In the genomic region with DNA sequence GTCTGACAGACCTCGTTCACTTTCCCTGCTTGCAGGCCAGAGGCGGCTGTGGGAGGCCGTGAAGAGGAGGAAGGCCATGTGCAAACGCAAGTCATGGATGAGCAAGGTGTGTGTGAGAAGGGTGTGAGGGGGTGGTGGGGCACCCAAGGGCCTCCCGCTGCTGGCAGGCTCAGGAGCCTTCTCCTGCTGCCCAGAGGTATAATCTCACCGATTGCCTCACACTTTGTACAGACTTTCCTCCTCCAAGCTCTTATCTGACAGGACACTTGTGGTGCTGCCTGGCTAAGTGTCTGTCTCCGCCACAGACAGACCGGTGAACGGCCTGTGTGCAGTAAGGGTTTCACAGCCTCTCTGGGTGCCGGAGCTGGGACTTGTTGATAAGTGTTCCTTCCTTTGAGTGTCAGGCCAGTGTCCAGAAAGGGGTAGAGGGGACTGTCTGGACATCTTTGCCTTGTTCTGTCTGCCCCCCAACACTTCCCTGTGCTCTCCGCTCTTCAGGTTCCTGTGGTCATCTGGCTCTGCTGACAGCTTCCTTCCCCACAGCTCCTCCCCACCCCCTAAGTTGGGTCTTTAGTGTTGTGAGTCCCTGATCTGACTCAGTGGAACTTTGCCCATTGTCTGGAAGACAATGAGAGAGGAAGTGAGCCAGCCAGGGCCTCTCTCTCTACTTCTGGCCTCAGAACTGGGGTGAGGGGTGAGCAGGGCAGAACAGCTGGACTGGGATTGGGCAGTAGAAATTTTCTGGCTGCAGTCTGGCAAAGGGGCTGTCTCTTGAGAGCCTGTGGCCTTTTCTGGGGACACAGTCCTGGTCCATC, we compare ENCODE assay signal across 8 mouse cellular contexts. TPM values are rescaled to one million over a fixed set of nuclear protein-coding genes. Genes with fewer than 3 reads are reported as not detected.
DNase-seq lines count a peak whose midpoint lies in the region; ATAC-seq and TF ChIP-seq lines count a peak whose summit lies in the region.

No protein-coding gene starts in this region.

- intact Hi-C loops in gastrocnemius, postnatal 36 days (cut with DNase I), result no loop called here

- peak; percentile 11 to 20 for DNase-seq in gastrocnemius, postnatal 36 days
- DNase-seq in gastrocnemius, adult 8-10 months (ENCODE audit: low spot score in 2 of 2), result no peak
- peak; percentile 40 for DNase-seq in midbrain, postnatal 0 days (ENCODE audit: low spot score)
- DNase-seq in cerebellum, postnatal 25 days, result no peak
- DNase-seq in layer of hippocampus, adult 9-11 months, result no peak

- H3K27me3 ChIP-seq in heart, embryonic 13.5 days (replicated peaks), result no peaks in the 10 kb centered on the region; the same call in 1 of the 2 replicates
- H3K27me3 ChIP-seq in limb, embryonic 12.5 days, result no peaks in the 10 kb centered on the region
- H3K27me3 ChIP-seq in midbrain, postnatal 0 days (ENCODE audit: insufficient read depth, low read length), result no peaks in the 10 kb centered on the region

- WGBS in heart, embryonic 13.5 days, result 8% methylated on average over 11 of the region's 11 CpGs
- WGBS in limb, embryonic 12.5 days, result 79% methylated on average over 11 of the region's 11 CpGs
- WGBS in midbrain, postnatal 0 days, result 45% methylated on average over 11 of the region's 11 CpGs

- no peak for TF ChIP-seq POLR2A in bone marrow macrophage, adult 2 months (IDR thresholded peaks at IDR 0.05; ENCODE audit: borderline replicate concordance, low read depth, low read length)

- H3K9me3 ChIP-seq in heart, embryonic 13.5 days, result no peaks in the 10 kb centered on the region
- no peaks in the 10 kb centered on the region for H3K9me3 ChIP-seq in limb, embryonic 12.5 days
- no peaks in the 10 kb centered on the region for H3K9me3 ChIP-seq in midbrain, postnatal 0 days (ENCODE audit: low read length)

- peak; percentile 15; the same call in 1 of the 2 replicates for ATAC-seq in heart, embryonic 13.5 days (ENCODE audit: extremely low read depth, insufficient number of reproducible peaks, low FRiP score, low TSS enrichment)
- no peak for ATAC-seq in limb, embryonic 12.5 days (ENCODE audit: insufficient number of reproducible peaks, insufficient read depth, low FRiP score, low TSS enrichment, low read depth)
- ATAC-seq in midbrain, postnatal 0 days (ENCODE audit: low FRiP score), result no peak

- H3K9ac ChIP-seq in heart, embryonic 13.5 days, result peak overlapping the region; percentile 61
- H3K9ac ChIP-seq in limb, embryonic 12.5 days (replicated peaks), result no peak overlapping the region
- H3K9ac ChIP-seq in midbrain, postnatal 0 days (replicated peaks; ENCODE audit: low read length, poor library complexity, severe bottlenecking), result no peak overlapping the region

- 0 out of 2 replicates have a peak overlapping the region, but pooled peaks have one; percentile 24 for H3K27ac ChIP-seq in bone marrow macrophage, adult 2 months (ENCODE audit: insufficient read depth, low read depth, low read length)
- peak overlapping the region; percentile 84 for H3K27ac ChIP-seq in heart, embryonic 13.5 days (replicated peaks)
- peak overlapping the region; percentile 62 for H3K27ac ChIP-seq in limb, embryonic 12.5 days
- H3K27ac ChIP-seq in midbrain, postnatal 0 days (ENCODE audit: low read depth, low read length), result no peak overlapping the region

- H3K4me1 ChIP-seq in bone marrow macrophage, adult 2 months (ENCODE audit: control insufficient read depth, insufficient read depth, low read length), result peaks cover 22% of the 10 kb centered on the region
- H3K4me1 ChIP-seq in heart, embryonic 13.5 days, result peaks cover 98% of the 10 kb centered on the region
- H3K4me1 ChIP-seq in limb, embryonic 12.5 days (replicated peaks), result peaks cover 12% of the 10 kb centered on the region
- H3K4me1 ChIP-seq in midbrain, postnatal 0 days (ENCODE audit: insufficient read depth, low read length), result peaks cover 16% of the 10 kb centered on the region

- H3K36me3 ChIP-seq in heart, embryonic 13.5 days, result peaks cover 28% of the 10 kb centered on the region
- peaks cover 56% of the 10 kb centered on the region for H3K36me3 ChIP-seq in limb, embryonic 12.5 days
- H3K36me3 ChIP-seq in midbrain, postnatal 0 days (ENCODE audit: insufficient read depth, low read length), result peaks cover 30% of the 10 kb centered on the region

- TF ChIP-seq CTCF in bone marrow macrophage, adult 2 months (IDR thresholded peaks at IDR 0.05; ENCODE audit: low read depth, low read length), result no peak
- no peak for TF ChIP-seq CTCF in midbrain, postnatal 0 days (IDR thresholded peaks at IDR 0.05)

- peak overlapping the region; percentile 46 for H3K4me2 ChIP-seq in heart, embryonic 13.5 days
- H3K4me2 ChIP-seq in limb, embryonic 12.5 days, result no peak overlapping the region
- no peak overlapping the region for H3K4me2 ChIP-seq in midbrain, postnatal 0 days (ENCODE audit: low read depth, low read length, poor library complexity, severe bottlenecking)

- H3K4me3 ChIP-seq in bone marrow macrophage, adult 2 months (ENCODE audit: insufficient read depth, low read length), result no peak overlapping the region
- no peak overlapping the region for H3K4me3 ChIP-seq in heart, embryonic 13.5 days
- no peak overlapping the region for H3K4me3 ChIP-seq in limb, embryonic 12.5 days (replicated peaks)
- no peak overlapping the region for H3K4me3 ChIP-seq in midbrain, postnatal 0 days (ENCODE audit: low read depth, low read length)

RNA-seq across cellular contexts. Expression of a gene that starts 22.4 kb away (rescaled TPM):
- 10 to 100 TPM; 40.0 to 44.8 TPM for total RNA-seq in gastrocnemius, postnatal 36 days (2021)
- total RNA-seq in gastrocnemius, adult 8-10 months (2022), result 10 to 100 TPM; 43.7 to 58.1 (median 46.2) TPM
- polyA plus RNA-seq in bone marrow macrophage, adult 2 months (2012; ENCODE audit: insufficient read depth, insufficient read length, missing spikeins), result 3.5 and 6.8 TPM in 2 replicates
- 7.1 and 8.7 TPM in 2 replicates for polyA plus RNA-seq in heart, embryonic 13.5 days (2015; fragmentation: Nextera tagmentation; extraction: Ambion mirVana)
- polyA plus RNA-seq in limb, embryonic 12.5 days (2016; fragmentation: Nextera tagmentation; extraction: Ambion mirVana), result 11.9 and 12.0 TPM in 2 replicates
- total RNA-seq in midbrain, postnatal 0 days (2014; rRNA removed), result 69.1 and 81.7 TPM in 2 replicates
- 15.7 and 16.5 TPM in 2 replicates for polyA plus RNA-seq in midbrain, postnatal 0 days (2015; fragmentation: Nextera tagmentation; extraction: Ambion mirVana)

RNA-seq across cellular contexts. Expression of a gene that starts 57.3 kb away (rescaled TPM):
- 100 to 1,000 TPM; 157 to 180 TPM for total RNA-seq in gastrocnemius, postnatal 36 days (2021)
- 10 to 100 TPM; 46.2 to 82.1 (median 70.2) TPM for total RNA-seq in gastrocnemius, adult 8-10 months (2022)
- 45.0 and 47.0 TPM in 2 replicates for polyA plus RNA-seq in bone marrow macrophage, adult 2 months (2012; ENCODE audit: insufficient read depth, insufficient read length, missing spikeins)
- polyA plus RNA-seq in heart, embryonic 13.5 days (2015; fragmentation: Nextera tagmentation; extraction: Ambion mirVana), result 32.7 and 34.7 TPM in 2 replicates
- polyA plus RNA-seq in limb, embryonic 12.5 days (2016; fragmentation: Nextera tagmentation; extraction: Ambion mirVana), result 40.7 and 43.9 TPM in 2 replicates
- 51.2 and 91.4 TPM in 2 replicates for total RNA-seq in midbrain, postnatal 0 days (2014; rRNA removed)
- 39.8 and 40.6 TPM in 2 replicates for polyA plus RNA-seq in midbrain, postnatal 0 days (2015; fragmentation: Nextera tagmentation; extraction: Ambion mirVana)

Comparison
In these comparisons a context has a peak if more than half of its experiments do, and no peak if none do; other contexts are left out.
1. DNase-seq: peak in gastrocnemius, postnatal 36 days (2 of 2) and midbrain, postnatal 0 days (single experiment); none in gastrocnemius, adult 8-10 months (0 of 2), cerebellum, postnatal 25 days (0 of 2) and layer of hippocampus, adult 9-11 months (single experiment).